Mouse (Mus musculus) embryonic fibroblast, embryonic 13.5 days (primary cell): Measurements from ENCODE around the gene Fgf14.

Source experiments
- CTCF ChIP-seq: IDR thresholded peaks from 2 replicates; pipeline ENCODE4 v1.5.1; 2011; ENCODE audit warnings: mild to moderate bottlenecking, control low read depth, low read length, moderate library complexity, borderline replicate concordance; ENCODE audit not compliant: insufficient read depth
- POLR2A ChIP-seq: IDR thresholded peaks from 2 replicates; pipeline ENCODE4 v1.6.1; 2011; ENCODE audit warnings: low read depth, mild to moderate bottlenecking, control low read depth, low read length, moderate library complexity

DNA sequence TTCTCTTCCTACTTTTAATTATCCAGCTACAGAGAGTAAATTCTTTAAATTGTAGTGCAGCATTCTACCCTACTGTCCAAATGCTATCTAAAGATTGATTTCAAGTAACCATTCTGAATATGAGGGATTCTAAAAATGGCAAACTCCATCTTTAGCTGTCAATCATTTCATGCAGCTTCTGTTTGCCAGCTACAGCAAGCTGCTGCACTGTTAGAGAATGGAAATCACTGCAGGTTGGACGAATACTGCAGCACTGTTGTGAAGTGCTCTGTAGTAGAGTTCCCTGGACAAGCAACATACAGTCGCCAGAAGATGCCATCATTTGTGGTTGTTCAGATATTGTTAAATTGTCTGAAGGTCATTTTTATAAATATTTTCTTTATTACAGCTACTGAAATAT lies 453.5 kb downstream of the Fgf14 start:
- no peak for TF ChIP-seq CTCF
- TF ChIP-seq POLR2A = no peak
